Mouse (Mus musculus): Measurements from ENCODE around the gene Gramd4. TPM values are rescaled to one million over a fixed set of nuclear protein-coding genes. Genes with fewer than 3 reads are reported as not detected.
"Not testable (repeated sequence)": the region's sequence is repeated elsewhere in the genome, so short reads cannot be mapped to it uniquely, and the experiment has no call there.

The Gramd4 gene
- polyA plus RNA-seq, 1 experiment from 2014 or later, result 14.3 TPM

DNA sequence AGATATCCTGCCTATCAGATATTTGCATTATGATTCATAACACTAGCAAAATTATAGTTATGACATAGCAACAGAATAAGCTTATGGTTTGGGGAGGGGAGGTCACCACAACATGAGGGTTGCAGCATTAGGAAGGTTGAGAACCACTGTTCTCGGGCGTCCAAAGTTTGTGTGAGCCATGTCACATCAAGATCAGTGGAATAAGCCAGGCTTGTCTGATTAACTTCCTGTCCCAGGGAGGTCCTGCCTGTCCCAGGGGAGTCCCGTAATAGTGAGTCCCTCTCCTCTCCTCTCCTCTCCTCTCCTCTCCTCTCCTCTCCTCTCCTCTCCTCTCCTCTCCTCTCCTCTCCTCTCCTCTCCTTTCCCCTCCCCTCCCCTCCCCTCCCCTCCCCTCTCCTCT is 2.6 kb upstream of the Gramd4 start:
- H3K4me3 ChIP-seq; H3K27ac ChIP-seq (replicated peaks); H3K9me3 ChIP-seq (replicated peaks); DNase-seq (ENCODE audit: low spot score); H3K36me3 ChIP-seq: not testable (repeated sequence)
- Histone ChIP-seq H3K4me1 (peaks cover 37% of the 10 kb centered on the region), H3K27me3 (ENCODE audit: low read depth, poor library complexity, severe bottlenecking) (peaks cover 15% of the 10 kb centered on the region; the same call in 1 of the 2 replicates)
- WGBS, result 75% methylated on average over 3 of the region's 3 CpGs

DNA sequence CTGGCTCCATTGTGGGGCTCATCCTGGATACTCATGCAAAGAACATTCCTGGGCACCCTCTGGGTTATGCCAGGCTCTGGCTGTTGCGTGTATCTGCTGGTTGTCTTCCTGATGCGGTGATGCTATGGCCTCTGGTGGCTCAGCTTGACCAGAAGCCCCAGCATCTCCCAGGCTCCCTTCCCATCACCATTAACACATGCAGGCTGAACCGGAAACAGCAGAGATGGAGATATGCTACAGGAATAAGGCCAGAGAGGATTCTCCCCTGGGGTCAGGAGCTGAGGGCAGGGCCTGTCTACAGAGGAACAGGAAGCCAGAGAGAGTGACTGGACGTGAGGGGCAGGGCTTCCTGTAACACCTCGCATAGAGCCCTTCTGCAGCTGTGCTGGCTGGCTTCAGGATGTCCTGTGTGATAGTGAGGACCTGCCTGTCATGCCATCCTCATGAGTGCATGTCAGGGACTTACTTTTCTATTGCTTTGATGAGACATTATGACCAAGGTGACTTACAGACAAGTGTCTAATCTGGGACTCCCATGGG is 1.2 kb upstream of the Gramd4 start:
- Histone ChIP-seq H3K36me3 (no peaks in the 10 kb centered on the region), H3K4me3 (no peak overlapping the region), H3K27ac (replicated peaks) (no peak overlapping the region), H3K4me1 (peaks cover 51% of the 10 kb centered on the region), H3K9me3 (replicated peaks) (no peaks in the 10 kb centered on the region), H3K27me3 (ENCODE audit: low read depth, poor library complexity, severe bottlenecking) (peaks cover 15% of the 10 kb centered on the region; the same call in 1 of the 2 replicates)
- DNase-seq (ENCODE audit: low spot score), result no peak
- WGBS, result 92% methylated on average over 5 of the region's 5 CpGs

DNA sequence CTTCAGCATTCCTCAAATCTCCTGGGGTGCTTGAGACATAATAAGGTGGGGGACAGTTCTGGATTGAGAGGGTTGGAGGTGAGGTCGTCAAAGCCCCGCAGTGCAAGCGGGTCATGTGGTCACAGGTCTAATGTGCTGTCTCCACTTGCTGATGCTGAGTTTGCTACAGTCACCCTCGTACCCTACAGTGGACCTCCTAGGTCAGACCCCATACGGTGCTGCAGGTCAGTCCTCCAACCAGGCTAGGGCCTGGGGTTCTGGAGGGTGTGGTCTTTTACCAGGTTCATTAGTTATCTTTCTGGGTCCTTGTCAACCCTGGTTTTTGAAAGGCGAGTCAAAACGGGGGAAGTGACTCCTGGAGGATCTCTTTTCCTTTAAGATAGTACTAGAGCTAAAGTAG is 413 bp downstream of the Gramd4 start:
- no peak for DNase-seq (ENCODE audit: low spot score)
- Histone ChIP-seq H3K4me3 (peak overlapping the region; percentile 89), H3K9me3 (replicated peaks) (no peaks in the 10 kb centered on the region), H3K27ac (replicated peaks) (peak overlapping the region; percentile 96), H3K27me3 (ENCODE audit: low read depth, poor library complexity, severe bottlenecking) (peaks cover 15% of the 10 kb centered on the region; the same call in 1 of the 2 replicates), H3K36me3 (no peaks in the 10 kb centered on the region), H3K4me1 (peaks cover 48% of the 10 kb centered on the region)
- 2% methylated on average over 7 of the region's 7 CpGs for WGBS

DNA sequence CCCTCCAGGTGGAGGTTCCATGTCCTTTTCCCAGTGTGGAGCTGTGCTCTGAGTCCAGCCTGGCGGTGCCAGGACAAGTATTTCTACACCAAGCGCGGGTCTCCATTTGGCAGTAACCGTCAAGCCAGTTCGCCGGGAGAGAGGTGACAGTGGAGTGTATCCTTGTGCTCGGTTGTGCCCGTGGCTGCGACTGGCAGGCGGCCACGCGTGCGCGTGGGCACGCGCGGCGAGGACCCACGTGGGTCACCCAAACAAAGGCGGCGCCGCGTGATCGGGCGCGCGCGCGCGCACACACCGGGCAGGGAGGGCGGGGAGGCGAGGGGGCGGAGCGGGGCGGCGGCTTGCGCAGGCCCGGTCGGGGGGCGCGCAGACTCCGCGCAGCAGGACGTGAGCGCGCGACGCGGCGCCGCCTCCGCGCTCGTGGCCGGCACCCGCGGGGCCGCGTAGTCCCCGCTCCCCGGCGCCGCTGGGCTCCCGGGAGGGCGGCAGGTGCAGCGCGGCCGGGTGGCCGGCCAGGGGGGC is 960 bp downstream of the Gramd4 start:
- H3K4me3 ChIP-seq, result peak overlapping the region; percentile 89
- H3K36me3 ChIP-seq, result peaks cover under 1% of the 10 kb centered on the region; the same call in 1 of the 2 replicates
- H3K27ac ChIP-seq (replicated peaks), result peak overlapping the region; percentile 96
- under 1% methylated on average over 61 of the region's 70 CpGs for WGBS
- H3K4me1 ChIP-seq, result peaks cover 48% of the 10 kb centered on the region
- peak; percentile 85 for DNase-seq (ENCODE audit: low spot score)
- H3K9me3 ChIP-seq (replicated peaks), result no peaks in the 10 kb centered on the region
- peaks cover 15% of the 10 kb centered on the region; the same call in 1 of the 2 replicates for H3K27me3 ChIP-seq (ENCODE audit: low read depth, poor library complexity, severe bottlenecking)

DNA sequence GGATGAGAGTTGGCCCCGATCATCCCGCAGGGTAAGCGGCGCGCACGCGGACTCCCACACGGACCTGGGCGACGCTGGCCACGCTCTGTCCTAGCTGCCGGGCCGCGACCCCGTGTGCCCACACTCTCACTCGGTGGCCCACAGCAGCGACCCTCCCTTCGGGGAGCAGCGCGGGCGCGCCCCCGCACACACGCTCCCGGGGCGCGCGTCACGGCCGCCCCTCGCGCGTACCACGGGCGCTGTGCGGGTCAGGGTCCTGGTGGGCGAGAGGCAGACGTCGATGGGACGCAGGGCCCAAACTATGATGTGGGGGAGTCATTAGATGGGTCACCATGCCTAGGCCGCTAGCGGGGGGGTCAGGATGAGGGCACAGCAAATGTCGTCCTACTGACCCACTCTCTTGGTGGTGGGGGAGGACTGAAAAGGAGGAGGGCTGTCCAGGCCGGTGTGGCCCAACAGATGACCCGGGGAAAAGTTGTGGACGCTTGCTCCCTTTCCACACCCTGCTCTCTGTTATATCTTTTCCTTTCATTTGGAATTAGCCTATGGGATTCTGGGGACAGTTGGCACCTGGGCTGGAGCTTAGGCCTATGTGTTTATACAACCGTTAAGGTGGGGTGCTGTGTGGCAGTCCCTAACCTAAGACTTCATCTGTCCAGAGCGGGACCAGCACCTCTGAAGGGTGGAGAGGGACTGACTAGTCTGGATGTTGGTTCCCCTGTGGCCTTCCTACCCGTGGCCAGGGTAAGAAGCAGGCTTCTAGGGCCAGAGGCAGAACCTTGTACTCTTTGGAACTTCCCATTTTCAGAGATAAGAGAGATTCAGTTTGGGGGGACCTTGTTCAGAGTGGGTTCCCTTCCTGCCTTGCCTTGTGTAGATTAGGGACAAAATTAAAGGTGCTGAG is 1.7 kb downstream of the Gramd4 start:
- WGBS, result 3% methylated on average over 49 of the region's 49 CpGs
- peak overlapping the region; percentile 96 for H3K27ac ChIP-seq (replicated peaks)
- DNase-seq (ENCODE audit: low spot score), result peak; percentile 60

DNA sequence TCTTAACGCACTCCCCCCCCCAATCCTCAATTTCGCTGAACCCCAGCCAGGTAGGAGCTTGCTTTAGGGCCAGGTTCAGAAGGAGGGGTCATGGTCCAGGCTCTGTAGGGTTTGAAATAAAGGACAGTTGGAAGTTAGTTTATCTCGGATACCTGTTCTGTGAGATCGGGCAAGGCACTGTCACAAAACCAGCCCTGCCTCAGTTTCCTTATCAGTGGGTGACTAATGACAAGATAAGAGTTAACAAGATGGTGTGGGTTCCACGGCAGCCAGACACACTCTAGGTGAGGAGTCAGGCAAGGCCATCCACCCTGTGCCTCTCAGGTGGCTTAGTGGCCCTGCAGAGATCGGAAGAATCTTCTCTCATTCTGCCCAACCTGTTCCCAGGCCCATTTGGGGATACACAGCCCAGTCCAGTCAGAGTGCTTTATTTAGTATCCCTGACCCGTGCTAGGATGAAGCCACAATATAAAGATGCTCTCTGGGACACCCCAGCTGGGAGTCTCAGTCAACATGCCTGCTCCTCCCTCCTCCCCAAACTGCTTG is 2.4 kb downstream of the Gramd4 start:
- Histone ChIP-seq H3K27ac (replicated peaks) (0 out of 2 replicates have a peak overlapping the region, but pooled peaks have one; percentile 96), H3K4me3 (peak overlapping the region; percentile 89)

More for the DNA sequence above, 1.7 kb downstream of the Gramd4 start:
- H3K36me3 ChIP-seq, result peaks cover 2% of the 10 kb centered on the region; the same call in 1 of the 2 replicates
- peak overlapping the region; percentile 89 for H3K4me3 ChIP-seq
- peaks cover 45% of the 10 kb centered on the region for H3K4me1 ChIP-seq
- H3K27me3 ChIP-seq (ENCODE audit: low read depth, poor library complexity, severe bottlenecking), result peaks cover 15% of the 10 kb centered on the region; the same call in 1 of the 2 replicates
- no peaks in the 10 kb centered on the region for H3K9me3 ChIP-seq (replicated peaks)

DNA sequence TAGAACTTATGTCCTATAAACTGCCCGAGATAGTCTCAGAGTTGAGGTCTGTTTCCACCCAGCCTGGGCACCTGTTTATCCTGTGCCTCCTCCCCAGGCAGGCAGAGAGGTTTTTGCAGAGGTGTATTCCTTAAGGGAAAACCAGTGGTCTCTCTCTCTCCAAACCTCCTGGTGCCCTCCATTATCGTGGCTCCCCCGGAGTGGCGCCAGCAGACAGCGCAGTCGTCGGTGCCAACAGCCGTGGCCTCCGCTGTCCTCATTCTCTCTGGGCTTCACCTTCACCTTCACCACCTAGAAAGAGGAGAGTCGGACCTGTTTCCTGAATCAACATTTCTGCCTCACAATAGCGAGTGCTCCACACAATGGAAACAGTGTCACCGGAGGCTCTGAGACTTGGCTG is 3.1 kb downstream of the Gramd4 start:
- Histone ChIP-seq H3K36me3 (peaks cover 2% of the 10 kb centered on the region), H3K27me3 (ENCODE audit: low read depth, poor library complexity, severe bottlenecking) (peaks cover 15% of the 10 kb centered on the region; the same call in 1 of the 2 replicates), H3K9me3 (replicated peaks) (no peaks in the 10 kb centered on the region), H3K4me1 (peaks cover 45% of the 10 kb centered on the region), H3K4me3 (peak overlapping the region; percentile 11; the same call in 1 of the 2 replicates), H3K27ac (replicated peaks) (0 out of 2 replicates have a peak overlapping the region, but pooled peaks have one; percentile 9)
- no peak for DNase-seq (ENCODE audit: low spot score)
- WGBS, result 92% methylated on average over 12 of the region's 12 CpGs

More for the DNA sequence above, 2.4 kb downstream of the Gramd4 start:
- DNase-seq (ENCODE audit: low spot score), result no peak
- peaks cover 45% of the 10 kb centered on the region for H3K4me1 ChIP-seq
- H3K27me3 ChIP-seq (ENCODE audit: low read depth, poor library complexity, severe bottlenecking), result peaks cover 15% of the 10 kb centered on the region; the same call in 1 of the 2 replicates
- H3K9me3 ChIP-seq (replicated peaks), result no peaks in the 10 kb centered on the region
- H3K36me3 ChIP-seq, result peaks cover 2% of the 10 kb centered on the region; the same call in 1 of the 2 replicates
- 76% methylated on average over 7 of the region's 7 CpGs for WGBS

DNA sequence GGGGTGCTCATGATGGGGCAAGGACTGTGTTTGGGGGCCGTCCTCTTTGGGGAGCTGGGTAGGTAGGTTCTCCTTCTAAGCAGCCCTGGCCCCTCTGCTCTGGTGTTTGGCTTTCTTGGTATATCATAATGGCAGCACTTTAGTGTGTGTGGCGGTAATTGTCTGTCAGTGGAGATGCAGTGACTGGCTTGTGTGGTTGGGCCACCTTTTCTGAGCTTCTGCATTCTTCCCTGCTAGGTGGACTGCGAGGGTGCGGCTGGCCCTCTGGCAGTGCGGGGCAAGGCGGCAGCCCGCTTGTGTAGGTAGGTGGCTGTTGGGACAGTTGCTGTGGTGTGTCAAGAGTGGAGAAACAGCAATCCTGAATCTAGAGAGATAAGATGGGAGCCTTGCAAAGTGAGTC is 3.7 kb downstream of the Gramd4 start:
- H3K9me3 ChIP-seq (replicated peaks), result no peaks in the 10 kb centered on the region; the same call in 1 of the 2 replicates
- WGBS, result 96% methylated on average over 7 of the region's 7 CpGs
- H3K27me3 ChIP-seq (ENCODE audit: low read depth, poor library complexity, severe bottlenecking), result peaks cover 11% of the 10 kb centered on the region; the same call in 1 of the 2 replicates
- no peak for DNase-seq (ENCODE audit: low spot score)
- peaks cover 8% of the 10 kb centered on the region for H3K36me3 ChIP-seq
- no peak overlapping the region for H3K4me3 ChIP-seq
- no peak overlapping the region for H3K27ac ChIP-seq (replicated peaks)
- peaks cover 45% of the 10 kb centered on the region for H3K4me1 ChIP-seq

DNA sequence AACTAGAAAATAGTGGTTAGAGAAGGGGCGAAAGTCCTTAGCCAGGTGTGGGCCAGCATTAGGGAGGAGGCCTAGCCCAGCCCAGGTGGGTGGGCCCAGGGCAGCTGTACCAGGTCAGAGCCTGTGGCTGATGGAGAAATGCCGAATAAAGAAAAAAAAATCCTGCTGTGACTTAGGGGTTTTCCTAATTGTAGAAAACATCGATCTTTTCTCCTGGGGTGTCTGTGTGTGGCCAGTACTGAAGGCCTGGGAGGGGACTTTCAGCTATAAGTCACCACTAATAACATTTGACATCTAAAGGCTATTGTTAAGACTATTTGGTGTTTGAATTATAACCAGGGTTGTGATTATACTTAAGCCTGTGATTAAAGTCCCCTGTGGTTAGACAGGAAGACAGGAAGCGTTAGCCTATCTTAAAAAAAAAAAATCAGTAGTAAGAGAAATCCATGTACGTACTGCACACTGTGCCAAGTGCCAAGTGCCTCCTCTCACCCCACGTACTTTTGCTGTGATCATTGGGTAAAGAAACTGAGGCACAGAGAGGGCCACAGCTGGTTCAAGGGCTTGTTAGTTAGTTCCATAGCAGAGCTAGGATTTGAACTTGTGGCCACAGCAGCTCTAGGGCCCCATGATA is 4.5 kb downstream of the Gramd4 start:
- H3K27ac ChIP-seq (replicated peaks), result no peak overlapping the region
- no peak overlapping the region for H3K4me3 ChIP-seq
- 83% methylated on average over 6 of the region's 6 CpGs for WGBS
- H3K36me3 ChIP-seq, result peaks cover 8% of the 10 kb centered on the region
- no peak for DNase-seq (ENCODE audit: low spot score)
- peaks cover 50% of the 10 kb centered on the region for H3K4me1 ChIP-seq
- peaks cover 5% of the 10 kb centered on the region; the same call in 1 of the 2 replicates for H3K27me3 ChIP-seq (ENCODE audit: low read depth, poor library complexity, severe bottlenecking)
- H3K9me3 ChIP-seq (replicated peaks), result no peaks in the 10 kb centered on the region; the same call in 1 of the 2 replicates

DNA sequence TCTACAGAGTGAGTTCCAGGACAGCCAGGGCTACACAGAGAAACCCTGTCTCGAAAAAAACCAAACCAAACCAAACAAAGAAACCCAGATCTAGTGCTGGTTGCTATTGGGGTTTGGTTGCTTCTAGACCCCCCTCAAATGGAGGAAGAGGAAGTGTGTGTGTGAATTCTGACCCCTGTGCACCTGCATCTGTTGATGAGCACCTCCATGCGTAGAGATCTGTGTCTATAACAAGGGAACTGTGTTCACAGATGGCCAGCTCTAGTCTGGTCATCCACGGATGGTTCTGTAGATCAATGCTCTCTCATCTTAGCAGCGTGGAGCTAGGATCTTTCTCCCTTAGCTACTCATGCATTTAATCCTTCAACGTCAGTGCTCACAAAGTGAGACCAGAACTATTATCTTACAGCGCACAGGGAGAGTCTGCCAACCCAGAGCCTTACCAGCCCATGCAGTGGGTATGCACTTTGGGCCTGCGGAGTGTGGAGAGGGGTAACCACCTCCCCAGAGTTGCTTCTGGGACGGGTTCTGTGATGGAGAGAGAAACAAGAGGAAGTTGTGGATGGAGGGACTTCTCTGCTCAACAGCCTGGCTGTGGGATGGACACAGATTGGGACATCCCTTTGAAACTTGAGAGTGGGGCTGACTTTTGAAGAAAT is 6.8 kb downstream of the Gramd4 start:
- DNase-seq (ENCODE audit: low spot score), result no peak
- no peaks in the 10 kb centered on the region; the same call in 1 of the 2 replicates for H3K9me3 ChIP-seq (replicated peaks)
- no peak overlapping the region for H3K4me3 ChIP-seq
- H3K36me3 ChIP-seq, result peaks cover 8% of the 10 kb centered on the region
- H3K27me3 ChIP-seq (ENCODE audit: low read depth, poor library complexity, severe bottlenecking), result no peaks in the 10 kb centered on the region
- H3K27ac ChIP-seq (replicated peaks), result no peak overlapping the region
- 84% methylated on average over 8 of the region's 8 CpGs for WGBS
- peaks cover 54% of the 10 kb centered on the region for H3K4me1 ChIP-seq

DNA sequence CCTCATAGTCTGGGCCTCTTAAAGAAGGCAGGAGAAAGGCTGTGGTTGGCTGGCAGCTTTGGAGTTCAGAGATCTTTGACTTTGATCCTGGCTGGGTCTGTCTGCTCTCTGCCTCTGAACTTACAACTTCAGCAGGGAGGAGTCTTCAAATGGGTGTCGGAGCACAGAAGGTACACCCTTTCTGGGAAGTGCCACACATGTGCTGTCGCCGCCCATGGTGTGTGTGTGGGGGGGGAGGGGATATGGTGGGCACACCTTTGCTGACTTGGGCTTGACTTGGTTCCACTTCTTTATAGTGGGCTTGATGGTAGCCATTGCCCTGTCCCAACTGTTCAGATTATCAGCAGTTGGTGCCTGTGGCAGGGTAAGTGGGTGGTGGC is 7.3 kb downstream of the Gramd4 start:
- Histone ChIP-seq H3K9me3 (replicated peaks) (no peaks in the 10 kb centered on the region; the same call in 1 of the 2 replicates), H3K4me3 (no peak overlapping the region), H3K27ac (replicated peaks) (no peak overlapping the region), H3K4me1 (peaks cover 54% of the 10 kb centered on the region), H3K36me3 (peaks cover 8% of the 10 kb centered on the region), H3K27me3 (ENCODE audit: low read depth, poor library complexity, severe bottlenecking) (no peaks in the 10 kb centered on the region)
- no peak for DNase-seq (ENCODE audit: low spot score)
- 96% methylated on average over 3 of the region's 3 CpGs for WGBS

Data from midbrain, embryonic 10.5 days (tissue).